Mouse (Mus musculus): ENCODE data around the gene Nub1. TPM values are rescaled to one million over a fixed set of nuclear protein-coding genes. Genes with fewer than 3 reads are reported as not detected.
A peak's percentile ranks its signal among the peaks of the same experiment; 100 is the strongest.

Nub1 gene
- polyA plus RNA-seq, 1 experiment from 2014 or later, result 37.3 TPM

DNA sequence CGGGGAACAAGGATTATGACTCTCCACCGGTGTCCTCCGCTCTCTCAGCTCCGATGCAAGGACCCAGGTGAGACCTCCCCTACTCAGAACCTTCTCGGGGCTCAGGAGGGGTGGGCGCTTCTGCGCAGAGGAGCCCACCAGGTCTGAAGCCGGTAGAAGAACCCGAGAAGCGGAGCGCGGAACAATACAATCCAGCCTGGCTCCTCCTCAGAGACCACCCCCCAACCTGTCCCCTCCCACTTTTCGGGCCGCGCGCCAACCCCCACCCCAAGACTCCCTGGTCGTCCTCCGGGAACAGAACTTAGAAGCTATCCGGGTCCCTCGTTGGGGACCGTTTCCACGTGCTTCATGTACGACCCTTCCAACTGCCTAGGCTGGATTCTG lies 45.1 kb downstream of the Nub1 start, which contains the start of gene Wdr86:
TSS of gene Wdr86 (minus strand) at position 240 of the 384 bp plus-strand sequence.
- no peak; the same call in 1 of the 2 replicates for ATAC-seq (ENCODE audit: low FRiP score, low read depth)
- Histone ChIP-seq H3K9ac (replicated peaks) (peak within 1 kb of the TSS; percentile 39; the same call in 1 of the 2 replicates), H3K4me1 (peaks cover 23% of the 10 kb centered on the region), H3K27ac (replicated peaks) (no peak within 1 kb of the TSS), H3K4me2 (replicated peaks) (peak within 1 kb of the TSS; percentile 55), H3K9me3 (no peaks in the 10 kb centered on the region), H3K27me3 (peaks cover 45% of the 10 kb centered on the region), H3K4me3 (peak within 1 kb of the TSS; percentile 43), H3K36me3 (no peaks in the 10 kb centered on the region)
- WGBS, result under 1% methylated on average over 23 of the region's 23 CpGs

DNA sequence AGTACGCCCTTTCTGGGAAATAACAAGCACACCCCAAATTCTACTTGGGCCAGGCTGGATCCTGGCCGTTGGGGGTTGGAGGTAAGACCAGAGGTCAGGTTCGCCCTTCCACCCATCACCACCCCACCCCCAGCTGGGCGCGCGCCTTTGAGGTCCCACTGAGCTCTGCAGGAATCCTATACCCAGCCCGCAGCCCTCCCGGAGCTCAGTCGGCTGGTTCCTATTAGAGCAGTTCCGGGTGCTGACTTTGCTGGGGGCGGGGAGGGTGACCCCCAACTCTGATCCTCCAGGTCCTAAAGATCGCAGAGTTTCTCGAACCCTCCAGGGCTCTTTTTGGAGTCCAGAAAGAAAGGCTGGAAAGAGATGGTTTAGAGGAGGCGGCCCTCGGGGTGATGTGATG lies 45.7 kb downstream of the Nub1 start:
- 2% methylated on average over 15 of the region's 15 CpGs for WGBS
- no peak overlapping the region for H3K9ac ChIP-seq (replicated peaks)

DNA sequence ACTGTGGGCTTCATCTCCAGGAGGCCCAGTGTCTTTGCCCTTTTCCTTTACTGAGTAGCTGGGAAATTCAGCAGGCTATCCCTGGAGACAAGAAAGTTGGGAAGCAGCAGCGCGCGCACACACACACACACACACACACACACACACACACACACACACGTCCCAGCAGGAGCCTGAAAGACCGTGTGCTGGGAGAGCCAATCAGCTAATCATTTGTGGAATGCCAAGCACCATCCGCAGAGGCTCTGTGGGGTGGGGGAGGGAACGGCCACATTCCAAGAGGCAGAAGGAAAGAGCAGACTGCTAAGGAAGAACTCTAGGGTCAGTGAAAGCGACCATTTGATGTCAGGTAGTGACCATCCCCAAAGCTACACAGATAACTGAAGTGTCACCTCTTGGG lies 47.8 kb downstream of the Nub1 start:
- Histone ChIP-seq H3K4me3 (no peak overlapping the region), H3K27me3 (peaks cover 41% of the 10 kb centered on the region), H3K9ac (replicated peaks) (no peak overlapping the region), H3K4me2 (replicated peaks) (no peak overlapping the region), H3K4me1 (peaks cover 23% of the 10 kb centered on the region), H3K27ac (replicated peaks) (no peak overlapping the region), H3K36me3 (no peaks in the 10 kb centered on the region), H3K9me3 (no peaks in the 10 kb centered on the region)
- peak; percentile 75; the same call in 1 of the 2 replicates for ATAC-seq (ENCODE audit: low FRiP score, low read depth)
- WGBS, result 3% methylated on average over 8 of the region's 8 CpGs

More for the DNA sequence above, 45.7 kb downstream of the Nub1 start:
- Histone ChIP-seq H3K4me3 (peak overlapping the region; percentile 43), H3K4me1 (peaks cover 23% of the 10 kb centered on the region), H3K27me3 (peaks cover 45% of the 10 kb centered on the region), H3K27ac (replicated peaks) (no peak overlapping the region), H3K9me3 (no peaks in the 10 kb centered on the region), H3K4me2 (replicated peaks) (peak overlapping the region; percentile 55), H3K36me3 (no peaks in the 10 kb centered on the region)
- ATAC-seq (ENCODE audit: low FRiP score, low read depth), result no peak

DNA sequence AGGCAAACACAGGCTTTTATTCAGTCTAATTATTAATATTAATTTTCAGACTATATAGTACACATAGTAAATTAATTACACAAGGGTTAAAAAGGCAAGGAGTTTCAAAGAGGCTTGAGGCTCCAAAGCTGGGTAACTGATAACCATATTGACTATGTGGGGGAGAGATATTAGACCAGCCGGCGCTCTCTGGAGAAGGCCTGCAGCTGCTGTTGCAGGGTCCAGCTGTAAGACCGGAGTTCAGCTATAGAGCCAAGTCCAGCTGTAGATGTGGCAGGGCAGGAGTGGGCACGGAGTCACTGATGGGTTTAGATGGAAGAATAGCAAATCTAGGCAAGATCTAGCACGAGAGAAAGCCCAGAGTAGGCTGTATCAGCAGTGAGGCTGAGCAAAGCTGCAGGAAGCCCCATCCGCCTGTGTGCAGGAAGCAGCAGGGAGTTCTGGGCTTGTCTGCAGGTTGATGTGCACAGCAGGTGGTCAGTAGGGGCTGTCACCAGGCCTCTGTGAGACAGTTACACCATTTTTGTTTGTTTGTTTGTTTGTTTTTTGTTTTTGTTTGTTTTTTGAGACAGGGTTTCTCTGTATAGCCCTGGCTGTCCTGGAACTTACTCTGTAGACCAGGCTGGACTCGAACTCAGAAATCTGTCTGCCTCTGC lies 48.6 kb downstream of the Nub1 start:
- Histone ChIP-seq H3K9ac (replicated peaks) (no peak overlapping the region), H3K4me1 (peaks cover 23% of the 10 kb centered on the region), H3K4me3 (no peak overlapping the region), H3K27ac (replicated peaks) (no peak overlapping the region), H3K9me3 (no peaks in the 10 kb centered on the region), H3K4me2 (replicated peaks) (no peak overlapping the region), H3K36me3 (no peaks in the 10 kb centered on the region), H3K27me3 (peaks cover 35% of the 10 kb centered on the region)
- whole genome bisulfite sequencing, result 65% methylated on average over 7 of the region's 7 CpGs
- ATAC-seq (ENCODE audit: low FRiP score, low read depth), result no peak

DNA sequence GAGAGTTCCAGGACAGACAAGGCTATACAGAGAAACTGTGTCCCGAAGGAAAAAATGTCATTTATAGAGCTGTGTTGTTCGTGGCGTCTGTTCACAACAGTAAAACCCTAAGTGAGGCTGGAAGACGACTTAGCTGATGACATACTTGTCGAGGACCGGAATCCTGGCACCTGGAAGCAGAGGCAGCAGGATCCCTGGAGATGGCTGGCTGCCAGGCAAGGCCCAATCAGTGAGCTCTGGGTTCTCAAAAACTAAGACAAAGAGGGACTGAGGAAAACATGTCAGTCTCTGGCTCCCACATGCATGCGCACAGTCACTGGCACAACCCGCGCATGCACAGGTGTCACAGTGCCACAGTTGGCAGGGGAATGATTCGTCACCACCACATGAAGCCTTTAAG lies 52.3 kb downstream of the Nub1 start:
- Histone ChIP-seq H3K4me2 (replicated peaks) (no peak overlapping the region), H3K9ac (replicated peaks) (no peak overlapping the region), H3K27me3 (no peaks in the 10 kb centered on the region), H3K27ac (replicated peaks) (no peak overlapping the region), H3K9me3 (no peaks in the 10 kb centered on the region), H3K4me3 (no peak overlapping the region), H3K36me3 (no peaks in the 10 kb centered on the region), H3K4me1 (peaks cover 9% of the 10 kb centered on the region)
- 95% methylated on average over 10 of the region's 10 CpGs for WGBS
- no peak for ATAC-seq (ENCODE audit: low FRiP score, low read depth)

DNA sequence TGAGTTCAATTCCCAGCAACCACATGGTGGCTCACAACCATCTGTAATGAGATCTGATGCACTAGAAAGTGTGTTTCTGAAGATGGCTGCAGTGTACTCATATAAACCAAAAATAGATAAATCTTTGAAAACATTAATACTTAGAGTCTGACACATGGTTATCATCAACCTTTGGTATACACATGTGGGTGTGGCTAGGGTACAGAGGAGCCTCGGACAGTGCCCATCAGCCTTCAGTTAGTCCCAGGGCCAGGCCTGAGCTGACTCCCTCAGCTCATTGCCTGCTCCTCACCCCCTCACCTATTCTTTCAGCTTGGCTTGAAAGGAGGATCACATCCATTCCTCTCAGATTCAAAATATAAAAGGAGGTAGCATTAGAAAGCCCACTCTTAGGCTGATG lies 53.2 kb downstream of the Nub1 start:
- Histone ChIP-seq H3K4me1 (0 out of 2 replicates have a peak, but pooled peaks cover under 1% of the 10 kb centered on the region), H3K27me3 (no peaks in the 10 kb centered on the region), H3K9ac (replicated peaks) (no peak overlapping the region), H3K4me2 (replicated peaks) (no peak overlapping the region), H3K4me3 (no peak overlapping the region), H3K27ac (replicated peaks) (no peak overlapping the region), H3K36me3 (no peaks in the 10 kb centered on the region), H3K9me3 (no peaks in the 10 kb centered on the region)
- no peak for ATAC-seq (ENCODE audit: low FRiP score, low read depth)
- WGBS, result 84% methylated on average over 1 of the region's 1 CpGs

DNA sequence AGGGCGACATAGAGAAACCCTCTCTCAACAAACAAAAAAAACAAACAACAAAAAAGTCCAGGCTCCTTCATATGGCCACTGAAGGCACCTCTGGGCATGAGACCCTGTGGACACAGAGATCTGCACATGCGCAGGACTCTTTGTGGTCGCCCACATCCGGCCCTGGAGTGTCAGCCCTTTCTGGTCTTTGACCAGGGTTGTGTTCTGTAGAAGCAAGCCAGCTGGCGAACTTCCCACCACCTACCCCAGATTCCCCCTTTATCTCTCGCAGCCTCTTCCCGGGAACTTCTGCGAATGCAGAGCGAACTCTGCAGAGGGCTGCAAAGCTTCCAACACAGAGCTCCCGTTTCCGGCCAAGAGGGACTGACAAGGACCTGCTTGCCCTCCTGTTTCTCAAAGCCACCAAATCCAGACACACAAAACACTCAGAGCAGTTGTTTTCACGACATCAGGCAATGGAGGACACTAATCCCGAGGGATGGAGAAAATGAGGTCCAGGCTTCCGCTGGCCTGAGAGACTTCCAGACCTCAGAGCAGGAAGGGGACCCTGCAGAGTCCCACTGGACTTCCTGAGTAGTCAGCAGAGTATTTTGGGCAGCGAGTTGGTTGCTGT lies 53.9 kb downstream of the Nub1 start:
- no peaks in the 10 kb centered on the region for H3K27me3 ChIP-seq
- WGBS, result 66% methylated on average over 15 of the region's 15 CpGs
- no peak overlapping the region for H3K9ac ChIP-seq (replicated peaks)
- H3K4me3 ChIP-seq, result no peak overlapping the region
- no peak for ATAC-seq (ENCODE audit: low FRiP score, low read depth)
- H3K27ac ChIP-seq (replicated peaks), result no peak overlapping the region
- H3K36me3 ChIP-seq, result no peaks in the 10 kb centered on the region
- no peak overlapping the region for H3K4me2 ChIP-seq (replicated peaks)
- no peaks in the 10 kb centered on the region for H3K9me3 ChIP-seq
- H3K4me1 ChIP-seq, result no peaks in the 10 kb centered on the region

DNA sequence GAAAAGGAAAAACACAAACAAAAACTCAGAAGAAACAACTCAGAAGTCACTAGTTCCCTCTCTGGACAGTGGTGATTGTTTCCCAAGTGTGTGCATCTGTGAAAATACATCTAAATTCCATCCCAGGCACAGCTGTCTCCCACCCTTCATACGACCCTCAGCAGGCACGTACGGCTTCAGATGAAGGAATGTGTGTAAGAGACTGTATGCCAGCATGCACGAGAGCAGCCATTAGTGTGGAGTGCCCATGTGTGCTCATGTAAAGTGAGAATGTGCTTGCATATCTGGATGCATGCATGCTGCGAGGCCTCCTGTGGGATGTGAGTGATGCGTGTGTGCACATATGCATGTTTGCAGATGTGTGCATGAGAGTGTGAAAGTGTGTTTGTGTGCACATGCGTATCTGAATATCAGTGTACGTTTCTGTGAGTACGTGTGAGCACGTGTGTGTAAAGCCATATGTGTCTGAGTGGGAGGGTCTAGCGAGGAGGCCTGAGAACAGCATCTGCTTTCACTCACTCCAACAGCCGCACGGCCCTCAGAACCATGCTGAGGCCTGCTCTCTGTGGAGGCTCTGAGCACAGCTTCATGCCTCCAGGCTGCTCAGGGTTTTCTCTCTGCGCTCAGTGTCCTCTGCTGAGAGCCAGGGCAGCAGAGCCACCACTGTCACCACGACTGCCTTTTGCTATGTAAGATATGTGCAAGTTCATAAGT lies 56.0 kb downstream of the Nub1 start:
- H3K27ac ChIP-seq (replicated peaks), result no peak overlapping the region
- no peak overlapping the region for H3K4me3 ChIP-seq
- H3K36me3 ChIP-seq, result no peaks in the 10 kb centered on the region
- no peaks in the 10 kb centered on the region for H3K4me1 ChIP-seq
- H3K4me2 ChIP-seq (replicated peaks), result no peak overlapping the region
- no peak for ATAC-seq (ENCODE audit: low FRiP score, low read depth)
- H3K9ac ChIP-seq (replicated peaks), result 0 out of 2 replicates have a peak overlapping the region, but pooled peaks have one; percentile 8
- 0 out of 2 replicates have a peak, but pooled peaks cover 6% of the 10 kb centered on the region for H3K27me3 ChIP-seq
- H3K9me3 ChIP-seq, result no peaks in the 10 kb centered on the region
- 83% methylated on average over 15 of the region's 15 CpGs for WGBS

DNA sequence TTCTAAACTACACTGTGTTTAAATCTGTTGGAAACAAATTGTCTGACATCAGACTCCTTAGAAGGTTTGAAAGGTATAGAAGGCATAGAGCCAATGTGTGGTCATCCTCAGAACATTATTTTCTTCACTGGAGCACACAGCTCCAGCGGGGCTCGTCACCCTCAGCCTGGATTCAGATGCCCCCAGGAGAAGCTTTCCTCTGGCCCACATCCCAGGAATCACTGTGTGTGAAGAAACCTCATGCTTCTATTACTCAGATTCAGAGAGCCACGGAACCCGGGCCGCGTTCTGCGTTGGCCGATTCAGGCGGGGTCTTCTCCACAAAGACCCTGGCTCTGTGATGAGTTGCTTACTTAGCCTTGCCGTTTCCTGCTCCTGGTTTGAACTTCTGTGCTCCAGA lies 58.6 kb downstream of the Nub1 start:
- H3K4me3 ChIP-seq, result no peak overlapping the region
- H3K9ac ChIP-seq (replicated peaks), result no peak overlapping the region
- 92% methylated on average over 10 of the region's 10 CpGs for WGBS
- no peak for ATAC-seq (ENCODE audit: low FRiP score, low read depth)
- H3K27me3 ChIP-seq, result peaks cover 10% of the 10 kb centered on the region; the same call in 1 of the 2 replicates
- no peaks in the 10 kb centered on the region for H3K36me3 ChIP-seq
- H3K27ac ChIP-seq (replicated peaks), result no peak overlapping the region
- H3K9me3 ChIP-seq, result no peaks in the 10 kb centered on the region
- H3K4me2 ChIP-seq (replicated peaks), result no peak overlapping the region
- peaks cover 4% of the 10 kb centered on the region; the same call in 1 of the 2 replicates for H3K4me1 ChIP-seq

DNA sequence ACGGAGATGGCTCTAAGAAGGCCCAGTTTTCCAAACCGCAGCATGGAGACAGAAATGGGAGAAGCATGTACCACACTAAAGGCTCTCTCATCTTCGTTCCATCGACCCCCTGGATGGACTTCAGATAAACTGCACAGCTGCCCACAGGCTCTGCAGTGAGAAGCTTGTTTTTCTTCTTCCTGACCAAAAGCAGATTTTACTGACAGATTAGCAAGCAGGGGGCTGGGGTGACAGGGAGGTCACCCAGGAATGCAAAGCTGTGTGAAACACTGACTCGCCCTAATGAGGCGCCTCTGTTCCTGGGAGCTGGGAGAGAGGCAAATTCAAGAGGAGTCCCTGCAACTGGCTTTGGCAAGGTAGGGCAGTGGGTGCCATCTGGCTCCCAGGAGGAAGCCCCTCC lies 62.2 kb downstream of the Nub1 start:
- Histone ChIP-seq H3K4me1 (peaks cover 23% of the 10 kb centered on the region), H3K36me3 (no peaks in the 10 kb centered on the region), H3K4me3 (no peak overlapping the region), H3K9ac (replicated peaks) (no peak overlapping the region), H3K27me3 (peaks cover 22% of the 10 kb centered on the region), H3K27ac (replicated peaks) (0 out of 2 replicates have a peak overlapping the region, but pooled peaks have one; percentile 8), H3K4me2 (replicated peaks) (no peak overlapping the region), H3K9me3 (no peaks in the 10 kb centered on the region)
- ATAC-seq (ENCODE audit: low FRiP score, low read depth), result no peak
- 15% methylated on average over 6 of the region's 6 CpGs for WGBS

DNA sequence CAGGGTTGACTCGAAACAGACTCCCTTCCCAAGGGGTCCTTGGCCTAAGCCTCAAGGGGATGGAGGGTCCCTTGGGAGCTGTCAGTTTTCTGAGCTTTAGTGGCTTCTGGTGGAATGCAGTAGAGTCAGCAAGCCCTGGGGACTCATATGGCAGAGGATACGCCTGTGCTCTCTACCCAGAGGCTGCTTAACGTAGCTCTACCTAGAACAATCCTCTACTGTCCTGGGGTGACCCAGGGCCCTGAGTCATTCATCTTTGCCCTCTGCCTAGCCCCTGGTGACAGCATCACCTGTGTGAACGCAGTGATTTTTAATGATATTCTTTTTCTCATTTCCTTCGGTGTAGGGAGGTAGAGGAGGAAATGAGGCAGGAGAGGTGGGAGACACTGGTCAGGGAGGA lies 64.4 kb downstream of the Nub1 start:
- 0 out of 2 replicates have a peak, but pooled peaks have one; percentile 25 for ATAC-seq (ENCODE audit: low FRiP score, low read depth)
- Histone ChIP-seq H3K36me3 (no peaks in the 10 kb centered on the region), H3K4me3 (peak overlapping the region; percentile 56; the same call in 1 of the 2 replicates), H3K27ac (replicated peaks) (peak overlapping the region; percentile 54; the same call in 1 of the 2 replicates), H3K4me2 (replicated peaks) (peak overlapping the region; percentile 92), H3K27me3 (peaks cover 25% of the 10 kb centered on the region), H3K9me3 (no peaks in the 10 kb centered on the region), H3K4me1 (peaks cover 23% of the 10 kb centered on the region), H3K9ac (replicated peaks) (peak overlapping the region; percentile 71; the same call in 1 of the 2 replicates)
- WGBS, result 61% methylated on average over 5 of the region's 5 CpGs

Measured in midbrain, embryonic 12.5 days (tissue).